Mouse (Mus musculus): Measurements from ENCODE around the gene Tomm40l.
A peak's percentile ranks its signal among the peaks of the same experiment; 100 is the strongest.

The Tomm40l gene

GRCm38 (mm10) chr1:171222238-171223155 lies at the start of gene Tomm40l:
Gene Tomm40l, minus strand, starts transcription at chr1:171222514.
- peak; percentile 97 to 98 for DNase-seq (ENCODE audit: low spot score in 2 of 2)

DNA sequence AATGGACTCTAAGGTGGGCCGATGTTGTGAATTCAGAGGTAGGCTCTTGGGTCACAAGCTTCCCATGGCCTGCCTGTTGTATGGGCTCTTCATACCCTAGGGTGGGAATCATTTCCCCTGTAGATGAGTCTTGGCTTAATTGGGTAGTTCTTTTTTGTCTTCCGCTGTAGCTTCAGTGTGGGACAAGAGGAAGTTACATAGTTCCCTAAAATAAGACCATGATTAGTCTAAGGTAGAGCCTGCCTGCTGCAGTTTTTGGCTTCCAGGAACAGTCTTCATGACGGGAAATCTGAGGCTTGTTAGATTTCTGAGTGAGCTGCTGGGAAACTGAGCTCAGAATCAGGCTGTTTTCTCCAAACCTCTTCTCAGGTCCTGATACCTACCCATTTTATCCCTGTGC lies 49.8 kb upstream of the Tomm40l start:
- no peak for DNase-seq (ENCODE audit: low spot score in 2 of 2)

DNA sequence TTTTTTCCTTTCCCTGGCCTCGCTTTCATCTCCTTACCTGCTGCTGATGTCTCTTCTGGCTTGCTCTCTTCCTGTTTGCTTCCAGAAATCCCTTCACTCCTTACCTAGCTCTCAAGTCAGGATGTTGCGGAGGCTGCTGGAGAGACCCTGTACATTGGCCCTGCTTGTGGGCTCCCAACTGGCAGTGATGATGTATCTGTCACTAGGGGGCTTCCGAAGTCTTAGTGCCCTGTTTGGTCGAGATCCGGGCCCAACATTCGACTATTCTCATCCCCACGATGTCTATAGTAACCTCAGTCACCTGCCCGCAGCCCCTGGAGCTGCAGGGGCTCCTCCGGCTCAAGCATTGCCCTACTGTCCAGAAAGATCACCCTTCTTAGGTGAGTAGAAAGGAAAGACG lies 49.3 kb upstream of the Tomm40l start:
- DNase-seq (ENCODE audit: low spot score in 2 of 2), result no peak

DNA sequence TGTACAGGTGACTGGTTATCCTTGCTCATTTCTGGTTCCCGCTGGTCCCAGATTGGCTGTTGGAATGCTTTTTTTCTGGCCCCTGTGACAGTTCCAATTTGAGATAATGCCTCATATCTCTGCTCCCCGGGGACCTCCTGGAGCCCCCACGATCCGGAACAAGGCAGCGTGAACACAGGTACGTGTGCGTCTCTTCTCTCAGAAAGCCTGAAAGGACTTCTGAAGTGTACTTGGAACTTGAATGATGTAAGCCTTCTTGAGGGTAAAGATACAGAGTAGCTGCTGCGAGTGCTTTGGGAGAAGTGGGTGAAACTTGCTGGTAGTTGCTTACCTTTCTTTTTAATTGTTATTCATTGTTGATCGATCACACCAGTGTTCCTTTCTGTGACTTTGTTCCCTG lies 48.9 kb upstream of the Tomm40l start:
- no peak for DNase-seq (ENCODE audit: low spot score in 2 of 2)

GRCm38 (mm10) chr1:171270573-171270900 lies 48.2 kb upstream of the Tomm40l start:
- DNase-seq (ENCODE audit: low spot score in 2 of 2), result peak in 1 of 2 experiments; percentile 60

DNA sequence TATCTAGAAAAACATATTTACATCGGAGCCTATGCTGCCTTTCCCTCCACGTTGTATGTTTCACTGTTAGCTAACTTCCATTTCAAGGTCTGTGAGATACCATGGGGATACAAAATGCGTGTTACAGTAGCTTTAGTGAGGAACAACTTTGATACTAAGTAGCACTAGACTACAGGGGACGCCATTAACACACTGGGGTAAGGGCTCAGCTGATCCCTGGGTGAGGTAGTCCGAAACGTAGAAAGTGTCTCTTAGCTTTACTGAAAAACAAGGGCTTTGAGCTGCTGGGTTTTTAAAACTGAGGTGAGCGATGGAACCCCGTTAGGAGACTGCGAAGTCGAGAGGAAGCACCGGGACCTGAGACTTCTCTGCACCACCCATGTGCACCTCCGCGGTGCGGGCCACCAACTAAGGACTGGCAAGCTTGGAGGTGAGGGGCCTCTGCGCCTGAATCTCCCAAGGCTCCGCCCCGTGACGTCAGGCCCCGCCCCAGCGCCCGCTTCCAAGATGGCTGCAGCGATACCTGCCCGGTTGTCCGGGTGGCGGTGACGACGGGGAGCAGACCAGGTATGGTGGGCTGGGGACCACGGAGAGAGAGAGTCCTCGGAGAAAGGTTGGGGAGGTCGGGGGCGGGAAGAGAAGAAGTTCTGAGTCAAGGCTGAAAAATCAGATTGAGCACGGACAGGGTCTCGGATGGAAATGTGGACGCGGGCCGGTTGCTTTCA lies 47.7 kb upstream of the Tomm40l start, which contains the start of gene B4galt3:
Gene B4galt3 (plus strand): TSS at position 481 of the 725 bp plus-strand sequence.
- peak; percentile 96 for DNase-seq (ENCODE audit: low spot score in 2 of 2)

- DNase-seq (ENCODE audit: low spot score in 2 of 2), result no peak
Measured at GRCm38 (mm10) chr1:171268341-171268740, 46.0 kb upstream of the Tomm40l start.

- DNase-seq (ENCODE audit: low spot score in 2 of 2), result no peak
Measured at GRCm38 (mm10) chr1:171265971-171266744, 43.8 kb upstream of the Tomm40l start.

GRCm38 (mm10) chr1:171263666-171264461 lies 41.5 kb upstream of the Tomm40l start:
- no peak for DNase-seq (ENCODE audit: low spot score in 2 of 2)

GRCm38 (mm10) chr1:171263185-171263611 lies 40.9 kb upstream of the Tomm40l start:
- DNase-seq (ENCODE audit: low spot score in 2 of 2), result no peak

- no peak for DNase-seq (ENCODE audit: low spot score in 2 of 2)
Measured at GRCm38 (mm10) chr1:171262594-171263130, 40.3 kb upstream of the Tomm40l start.

GRCm38 (mm10) chr1:171260316-171260715 lies 38.0 kb upstream of the Tomm40l start:
- no peak for DNase-seq (ENCODE audit: low spot score in 2 of 2)

GRCm38 (mm10) chr1:171258921-171259320 lies 36.6 kb upstream of the Tomm40l start:
- DNase-seq (ENCODE audit: low spot score in 2 of 2), result no peak

- no peak for DNase-seq (ENCODE audit: low spot score in 2 of 2)
Measured at GRCm38 (mm10) chr1:171257781-171258180, 35.5 kb upstream of the Tomm40l start.

DNA sequence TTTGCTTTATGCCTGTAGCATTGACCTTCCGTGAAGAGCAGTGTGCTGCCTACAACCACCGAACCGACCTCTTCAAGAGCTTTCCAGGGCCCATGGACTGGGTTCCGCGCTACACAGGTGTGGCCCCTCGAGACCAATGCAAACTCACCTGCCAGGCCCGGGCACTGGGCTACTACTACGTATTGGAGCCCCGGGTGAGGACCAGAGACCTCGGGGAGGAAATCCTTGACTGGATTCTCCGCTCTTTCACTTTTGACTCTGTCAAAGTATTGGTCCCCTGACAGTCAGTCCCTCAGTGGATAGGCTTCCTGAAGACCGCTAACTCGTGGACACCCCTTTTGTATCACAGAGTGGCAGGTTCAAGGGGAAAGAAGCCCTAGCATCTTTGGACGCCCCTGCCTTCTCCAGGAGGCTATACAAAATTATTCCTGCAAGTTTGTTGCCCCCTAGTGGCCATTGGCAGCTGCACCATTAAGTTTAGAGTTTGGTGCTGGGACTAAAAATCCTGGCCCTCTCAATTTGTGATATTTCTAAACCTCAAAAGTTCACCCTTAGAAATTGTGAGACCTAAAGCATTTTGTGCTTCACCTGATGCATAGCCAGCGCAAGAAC lies 34.7 kb upstream of the Tomm40l start:
- DNase-seq (ENCODE audit: low spot score in 2 of 2), result peak; percentile 45 to 68

- no peak for DNase-seq (ENCODE audit: low spot score in 2 of 2)
Measured at GRCm38 (mm10) chr1:171256095-171256818, 33.9 kb upstream of the Tomm40l start.

DNA sequence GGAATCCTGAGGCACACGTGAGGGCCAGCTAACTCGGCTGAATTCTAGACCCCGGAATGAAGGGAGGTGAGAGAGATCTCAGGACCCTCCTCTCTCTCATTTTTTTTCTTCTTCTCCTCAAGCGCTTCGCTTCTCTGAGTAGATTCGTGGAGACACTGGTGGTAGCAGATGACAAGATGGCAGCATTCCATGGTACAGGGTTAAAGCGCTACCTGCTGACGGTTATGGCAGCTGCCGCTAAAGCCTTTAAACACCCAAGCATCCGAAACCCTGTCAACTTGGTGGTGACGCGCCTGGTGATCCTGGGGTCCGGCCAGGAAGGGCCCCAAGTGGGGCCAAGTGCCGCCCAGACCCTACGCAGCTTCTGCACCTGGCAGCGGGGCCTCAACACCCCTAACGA lies 30.1 kb upstream of the Tomm40l start:
- DNase-seq (ENCODE audit: low spot score in 2 of 2), result no peak

- no peak for DNase-seq (ENCODE audit: low spot score in 2 of 2)
Measured at GRCm38 (mm10) chr1:171251594-171252324, 29.4 kb upstream of the Tomm40l start.
